Mouse (Mus musculus): ENCODE results near the gene Dnajc3. TPM values are rescaled to one million over a fixed set of nuclear protein-coding genes. Genes with fewer than 3 reads are reported as not detected.
"Not testable (repeated sequence)": the region's sequence is repeated elsewhere in the genome, so short reads cannot be mapped to it uniquely, and the experiment has no call there.

Dnajc3 gene
- polyA plus RNA-seq, 1 experiment from 2014 or later = 24.4 TPM

- Histone ChIP-seq H3K9ac (ENCODE audit: low read length) (no peak overlapping the region), H3K4me2 (ENCODE audit: low read length) (no peak overlapping the region), H3K9me3 (ENCODE audit: control insufficient read depth, low read length) (no peaks in the 10 kb centered on the region), H3K27me3 (ENCODE audit: control insufficient read depth, insufficient read depth, low read length) (no peaks in the 10 kb centered on the region), H3K4me1 (ENCODE audit: control insufficient read depth in 2 of 2, insufficient read depth in 2 of 2, low read length in 2 of 2) (no peaks in the 10 kb centered on the region), H3K27ac (replicated peaks in 1 of 2; ENCODE audit: control insufficient read depth in 1 of 2, insufficient read depth in 1 of 2, low read depth in 2 of 2, low read length in 2 of 2) (no peak overlapping the region), H3K4me3 (ENCODE audit: control insufficient read depth in 1 of 2, insufficient read depth in 1 of 2, low read depth in 1 of 2, low read length in 2 of 2) (no peak overlapping the region), H3K36me3 (ENCODE audit: control insufficient read depth, insufficient read depth, low read length) (peaks cover 97% of the 10 kb centered on the region)
- WGBS = 95% methylated on average over 6 of the region's 6 CpGs
- ATAC-seq (ENCODE audit: insufficient number of reproducible peaks, insufficient read depth, low FRiP score, low read depth) = no peak
These were observed 34.5 kb downstream of the Dnajc3 start for GRCm38 (mm10) chr14:118972268-118972667.

DNA sequence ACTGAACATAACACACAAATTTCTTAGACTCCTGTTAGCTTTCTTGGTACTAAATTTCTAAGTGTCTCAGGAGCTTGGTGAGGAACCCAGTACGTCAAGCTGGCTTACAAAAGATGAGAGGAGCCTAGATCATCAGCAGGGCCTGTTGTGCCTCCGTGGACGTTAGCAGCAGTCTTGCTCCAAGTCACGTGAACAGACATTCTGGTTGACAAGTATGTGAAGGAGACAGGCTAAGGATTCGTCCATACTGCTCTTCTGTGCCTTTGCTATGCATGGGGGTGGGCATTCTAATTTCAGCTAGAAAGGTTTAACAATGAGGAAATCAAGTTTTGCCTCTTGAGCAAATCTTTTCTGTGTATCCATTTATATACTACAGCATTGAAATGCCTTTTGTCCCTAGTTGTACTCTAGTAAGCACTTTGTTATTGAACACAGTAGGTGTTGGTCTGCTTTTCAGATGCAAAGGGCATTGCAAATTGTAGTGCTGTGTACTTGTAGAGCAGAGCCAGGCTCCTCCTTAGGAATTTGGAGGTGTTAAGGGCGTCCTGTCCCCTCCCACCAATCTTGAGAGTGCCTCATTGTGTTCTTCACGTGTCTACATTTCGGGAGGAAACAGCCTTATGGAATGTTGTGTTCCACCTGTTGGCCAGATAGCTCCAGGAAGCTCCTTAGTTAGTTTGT is 39.5 kb downstream of the Dnajc3 start:
- Histone ChIP-seq H3K9me3 (ENCODE audit: control insufficient read depth, low read length) (no peaks in the 10 kb centered on the region), H3K4me3 (ENCODE audit: control insufficient read depth in 1 of 2, insufficient read depth in 1 of 2, low read depth in 1 of 2, low read length in 2 of 2) (no peak overlapping the region), H3K4me1 (ENCODE audit: control insufficient read depth in 2 of 2, insufficient read depth in 2 of 2, low read length in 2 of 2) (no peaks in the 10 kb centered on the region), H3K4me2 (ENCODE audit: low read length) (no peak overlapping the region), H3K36me3 (ENCODE audit: control insufficient read depth, insufficient read depth, low read length) (peaks cover 90% of the 10 kb centered on the region), H3K27me3 (ENCODE audit: control insufficient read depth, insufficient read depth, low read length) (no peaks in the 10 kb centered on the region), H3K9ac (ENCODE audit: low read length) (no peak overlapping the region), H3K27ac (replicated peaks in 1 of 2; ENCODE audit: control insufficient read depth in 1 of 2, insufficient read depth in 1 of 2, low read depth in 2 of 2, low read length in 2 of 2) (no peak overlapping the region)
- 71% methylated on average over 8 of the region's 8 CpGs for WGBS
- ATAC-seq (ENCODE audit: insufficient number of reproducible peaks, insufficient read depth, low FRiP score, low read depth) = no peak

DNA sequence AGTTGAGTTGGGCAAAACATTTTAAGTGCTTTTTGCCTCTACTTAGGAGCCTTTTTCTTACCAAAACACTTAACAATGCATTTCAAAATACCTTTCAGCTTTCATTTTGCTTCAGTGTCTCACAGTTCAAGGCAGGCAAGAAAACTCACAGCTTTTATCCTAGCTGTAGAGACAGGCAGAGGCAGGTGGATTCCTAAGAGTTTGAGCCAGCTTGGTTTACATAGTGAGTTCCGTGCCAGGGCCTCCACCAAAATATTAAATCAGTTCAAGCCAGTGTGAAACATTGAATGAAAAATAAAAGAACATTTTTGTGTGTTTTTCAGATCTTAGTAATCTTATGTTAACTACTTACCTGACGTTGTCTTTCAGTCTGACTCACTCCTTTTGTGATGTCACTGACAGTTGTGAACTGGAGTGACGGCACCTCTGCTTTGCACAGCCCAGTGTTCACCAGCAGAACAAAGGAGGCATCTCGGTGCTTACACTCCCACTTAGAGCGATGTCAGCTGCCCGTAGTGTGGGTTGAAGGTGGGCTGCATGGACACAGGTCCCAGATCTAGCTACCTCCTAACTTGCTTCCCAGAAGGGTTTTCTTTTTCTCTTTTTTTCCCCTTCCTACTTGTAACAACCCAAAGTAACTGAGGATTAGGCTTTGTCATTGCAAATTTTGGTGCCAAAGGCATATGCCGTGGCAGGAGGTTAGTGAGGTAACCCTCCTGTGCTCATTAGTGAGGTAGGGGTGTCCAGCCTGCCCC is 42.0 kb downstream of the Dnajc3 start:
- WGBS = 82% methylated on average over 7 of the region's 7 CpGs
- Histone ChIP-seq H3K9me3 (ENCODE audit: control insufficient read depth, low read length) (no peaks in the 10 kb centered on the region), H3K4me1 (ENCODE audit: control insufficient read depth in 2 of 2, insufficient read depth in 2 of 2, low read length in 2 of 2) (no peaks in the 10 kb centered on the region), H3K4me2 (ENCODE audit: low read length) (no peak overlapping the region), H3K4me3 (ENCODE audit: control insufficient read depth in 1 of 2, insufficient read depth in 1 of 2, low read depth in 1 of 2, low read length in 2 of 2) (no peak overlapping the region), H3K36me3 (ENCODE audit: control insufficient read depth, insufficient read depth, low read length) (peaks cover 79% of the 10 kb centered on the region), H3K9ac (ENCODE audit: low read length) (no peak overlapping the region), H3K27ac (replicated peaks in 1 of 2; ENCODE audit: control insufficient read depth in 1 of 2, insufficient read depth in 1 of 2, low read depth in 2 of 2, low read length in 2 of 2) (no peak overlapping the region), H3K27me3 (ENCODE audit: control insufficient read depth, insufficient read depth, low read length) (no peaks in the 10 kb centered on the region)
- ATAC-seq (ENCODE audit: insufficient number of reproducible peaks, insufficient read depth, low FRiP score, low read depth) = no peak

- no peak overlapping the region for H3K4me2 ChIP-seq (ENCODE audit: low read length)
- no peak overlapping the region for H3K27ac ChIP-seq (replicated peaks in 1 of 2; ENCODE audit: control insufficient read depth in 1 of 2, insufficient read depth in 1 of 2, low read depth in 2 of 2, low read length in 2 of 2)
- no peaks in the 10 kb centered on the region for H3K4me1 ChIP-seq (ENCODE audit: control insufficient read depth in 2 of 2, insufficient read depth in 2 of 2, low read length in 2 of 2)
- no peaks in the 10 kb centered on the region for H3K9me3 ChIP-seq (ENCODE audit: control insufficient read depth, low read length)
- no peak overlapping the region for H3K4me3 ChIP-seq (ENCODE audit: control insufficient read depth in 1 of 2, insufficient read depth in 1 of 2, low read depth in 1 of 2, low read length in 2 of 2)
- 76% methylated on average over 5 of the region's 5 CpGs for WGBS
- no peak for ATAC-seq (ENCODE audit: insufficient number of reproducible peaks, insufficient read depth, low FRiP score, low read depth)
- no peak overlapping the region for H3K9ac ChIP-seq (ENCODE audit: low read length)
- no peaks in the 10 kb centered on the region for H3K27me3 ChIP-seq (ENCODE audit: control insufficient read depth, insufficient read depth, low read length)
- peaks cover 79% of the 10 kb centered on the region for H3K36me3 ChIP-seq (ENCODE audit: control insufficient read depth, insufficient read depth, low read length)
These were observed 42.6 kb downstream of the Dnajc3 start for GRCm38 (mm10) chr14:118980358-118980757.

DNA sequence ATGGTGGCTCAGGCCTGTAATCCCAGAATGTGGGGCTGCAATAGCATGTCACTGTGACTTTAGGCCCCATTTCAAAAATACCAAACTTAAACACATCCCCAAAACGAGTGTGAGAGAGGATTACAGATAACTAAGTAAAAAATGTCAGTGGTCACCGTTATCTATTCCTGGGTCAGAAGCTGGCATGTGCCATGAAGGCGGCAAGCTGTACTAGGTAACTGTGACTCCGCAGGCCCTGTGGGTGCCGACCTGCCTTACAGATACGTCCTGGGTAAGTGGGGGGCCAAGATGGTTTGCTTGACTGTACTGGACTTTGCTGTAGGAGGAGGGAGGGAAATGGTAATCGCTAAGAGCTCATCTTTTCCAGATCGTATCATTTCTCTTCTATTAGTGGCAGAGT is 43.1 kb downstream of the Dnajc3 start:
- Histone ChIP-seq H3K36me3 (ENCODE audit: control insufficient read depth, insufficient read depth, low read length) (peaks cover 79% of the 10 kb centered on the region), H3K27me3 (ENCODE audit: control insufficient read depth, insufficient read depth, low read length) (no peaks in the 10 kb centered on the region), H3K4me3 (ENCODE audit: control insufficient read depth in 1 of 2, insufficient read depth in 1 of 2, low read depth in 1 of 2, low read length in 2 of 2) (no peak overlapping the region), H3K4me1 (ENCODE audit: control insufficient read depth in 2 of 2, insufficient read depth in 2 of 2, low read length in 2 of 2) (no peaks in the 10 kb centered on the region), H3K9ac (ENCODE audit: low read length) (no peak overlapping the region), H3K4me2 (ENCODE audit: low read length) (no peak overlapping the region), H3K9me3 (ENCODE audit: control insufficient read depth, low read length) (no peaks in the 10 kb centered on the region), H3K27ac (replicated peaks in 1 of 2; ENCODE audit: control insufficient read depth in 1 of 2, insufficient read depth in 1 of 2, low read depth in 2 of 2, low read length in 2 of 2) (no peak overlapping the region)
- no peak for ATAC-seq (ENCODE audit: insufficient number of reproducible peaks, insufficient read depth, low FRiP score, low read depth)
- WGBS = 76% methylated on average over 8 of the region's 8 CpGs

- not testable (repeated sequence) for H3K4me1 ChIP-seq (ENCODE audit: control insufficient read depth in 2 of 2, insufficient read depth in 2 of 2, low read length in 2 of 2); H3K4me2 ChIP-seq (ENCODE audit: low read length); ATAC-seq (ENCODE audit: insufficient number of reproducible peaks, insufficient read depth, low FRiP score, low read depth); H3K9ac ChIP-seq (ENCODE audit: low read length); H3K9me3 ChIP-seq (ENCODE audit: control insufficient read depth, low read length); H3K27me3 ChIP-seq (ENCODE audit: control insufficient read depth, insufficient read depth, low read length); H3K4me3 ChIP-seq (ENCODE audit: control insufficient read depth in 1 of 2, insufficient read depth in 1 of 2, low read depth in 1 of 2, low read length in 2 of 2); H3K27ac ChIP-seq (replicated peaks in 1 of 2; ENCODE audit: control insufficient read depth in 1 of 2, insufficient read depth in 1 of 2, low read depth in 2 of 2, low read length in 2 of 2)
- WGBS = 67% methylated on average over 5 of the region's 6 CpGs
- H3K36me3 ChIP-seq (ENCODE audit: control insufficient read depth, insufficient read depth, low read length) = peaks cover 70% of the 10 kb centered on the region
These were observed 44.1 kb downstream of the Dnajc3 start for GRCm38 (mm10) chr14:118981711-118982428.

DNA sequence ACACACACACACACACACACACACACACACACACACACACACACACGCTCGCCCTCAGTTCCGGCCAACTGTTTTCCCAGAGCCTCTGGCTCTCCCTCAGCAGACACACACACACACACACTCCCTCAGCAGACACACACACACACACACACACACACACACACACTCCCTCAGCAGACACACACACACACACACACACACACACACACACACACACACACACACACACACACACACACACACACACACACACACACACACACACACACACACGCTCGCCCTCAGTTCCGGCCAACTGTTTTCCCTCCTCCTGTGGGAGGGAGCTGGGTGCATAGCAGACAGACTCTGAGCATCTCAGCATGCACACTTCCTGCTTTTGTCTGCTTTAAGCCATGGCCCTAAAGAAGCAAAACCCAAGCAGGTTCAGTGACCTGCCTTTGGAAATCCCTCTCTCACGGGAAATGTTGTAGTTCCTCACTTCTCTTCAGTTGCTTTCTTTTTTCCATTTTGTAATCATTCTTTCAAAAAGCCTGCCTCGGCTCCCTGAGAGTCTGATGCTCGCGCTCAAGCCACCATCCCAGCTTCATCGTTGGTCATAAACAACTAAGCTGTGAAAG is 44.8 kb downstream of the Dnajc3 start:
- 0 out of 2 replicates have a peak, but pooled peaks have one; percentile 70 for ATAC-seq (ENCODE audit: insufficient number of reproducible peaks, insufficient read depth, low FRiP score, low read depth)
- H3K4me1 ChIP-seq (ENCODE audit: control insufficient read depth in 2 of 2, insufficient read depth in 2 of 2, low read length in 2 of 2); H3K27me3 ChIP-seq (ENCODE audit: control insufficient read depth, insufficient read depth, low read length); H3K9ac ChIP-seq (ENCODE audit: low read length); H3K4me3 ChIP-seq (ENCODE audit: control insufficient read depth in 1 of 2, insufficient read depth in 1 of 2, low read depth in 1 of 2, low read length in 2 of 2); H3K9me3 ChIP-seq (ENCODE audit: control insufficient read depth, low read length); H3K4me2 ChIP-seq (ENCODE audit: low read length): not testable (repeated sequence)
- peaks cover 63% of the 10 kb centered on the region for H3K36me3 ChIP-seq (ENCODE audit: control insufficient read depth, insufficient read depth, low read length)
- H3K27ac ChIP-seq (replicated peaks in 1 of 2; ENCODE audit: control insufficient read depth in 1 of 2, insufficient read depth in 1 of 2, low read depth in 2 of 2, low read length in 2 of 2) = peak overlapping the region; percentile 38 to 73
- WGBS = 65% methylated on average over 11 of the region's 11 CpGs
